Mouse (Mus musculus) left cerebral cortex, adult 11 months (tissue): ENCODE data around the gene Wdr54.

ENCODE experiments used
- DNase-seq: peaks from one replicate; pipeline ENCODE4 v3.0.0; 2022; ENCODE audit warnings: low spot score

Gene Wdr54

GRCm38 (mm10) chr6:83127419-83127818 lies 28.8 kb downstream of the Wdr54 start:
- DNase-seq = no peak

GRCm38 (mm10) chr6:83125331-83125730 lies 30.9 kb downstream of the Wdr54 start, which contains the start of gene Ino80b:
Gene Ino80b, minus strand, starts transcription at chr6:83125431.
- no peak for DNase-seq

- peak; percentile 88 for DNase-seq
Observed at GRCm38 (mm10) chr6:83124851-83125312, 31.3 kb downstream of the Wdr54 start.

- DNase-seq = no peak
Observed at GRCm38 (mm10) chr6:83122961-83123360, 33.2 kb downstream of the Wdr54 start.

GRCm38 (mm10) chr6:83121863-83122710 lies 34.1 kb downstream of the Wdr54 start:
- DNase-seq = no peak

- peak; percentile 98 for DNase-seq
Observed at GRCm38 (mm10) chr6:83120930-83121862, 35.0 kb downstream of the Wdr54 start, which contains the start of gene Wbp1. Gene Wbp1, minus strand, starts transcription at chr6:83121559.

GRCm38 (mm10) chr6:83119734-83120051 lies 36.5 kb downstream of the Wdr54 start:
- DNase-seq = no peak

- no peak for DNase-seq
Observed at GRCm38 (mm10) chr6:83118825-83119733, 37.1 kb downstream of the Wdr54 start.

- DNase-seq = no peak
Observed at GRCm38 (mm10) chr6:83118369-83118768, 37.8 kb downstream of the Wdr54 start.

- DNase-seq = no peak
Observed at GRCm38 (mm10) chr6:83117616-83118015, 38.6 kb downstream of the Wdr54 start.

GRCm38 (mm10) chr6:83117165-83117438 lies 39.1 kb downstream of the Wdr54 start:
- no peak for DNase-seq

GRCm38 (mm10) chr6:83116373-83117164 lies 39.6 kb downstream of the Wdr54 start:
- no peak for DNase-seq

- no peak for DNase-seq
Observed at GRCm38 (mm10) chr6:83115682-83116372, 40.4 kb downstream of the Wdr54 start.

GRCm38 (mm10) chr6:83115011-83115671 lies 41.1 kb downstream of the Wdr54 start, which contains the start of gene Mogs:
Gene Mogs, plus strand, starts transcription at chr6:83115496.
- DNase-seq = peak; percentile 81

- DNase-seq = no peak
Observed at GRCm38 (mm10) chr6:83111510-83112136, 44.6 kb downstream of the Wdr54 start.

GRCm38 (mm10) chr6:83108762-83109668 lies 47.2 kb downstream of the Wdr54 start, which contains the start of gene Mrpl53:
Gene Mrpl53, plus strand, starts transcription at chr6:83109040.
- peak; percentile 69 for DNase-seq

- no peak for DNase-seq
Observed at GRCm38 (mm10) chr6:83107566-83108400, 48.4 kb downstream of the Wdr54 start.
